Mouse (Mus musculus) left cerebral cortex, postnatal 36 days (tissue): ENCODE measurements around the gene Itgb6. TPM values are rescaled to one million over a fixed set of nuclear protein-coding genes. Genes with fewer than 3 reads are reported as not detected.

Source experiments
- DNase-seq, 2 experiments: peaks; one replicate each; pipeline ENCODE4 v3.0.0; 2021 to 2022; ENCODE audit warnings: low spot score in 2 of 2, mixed read lengths in 1 of 2
- intact Hi-C: fragments of 180-260 bp; cut with DNase I; formaldehyde crosslinking; loops from one replicate; pipeline ENCODE4 v1.15.1; 2025
- total RNA-seq, 2 experiments: library from RNA; stranded (reverse); gene quantifications; 2 replicates each; pipeline ENCODE4 v1.2.3; 2021

Itgb6 gene
- total RNA-seq, 2 experiments from 2014 or later, result 0.10 TPM; not detected in 1

DNA sequence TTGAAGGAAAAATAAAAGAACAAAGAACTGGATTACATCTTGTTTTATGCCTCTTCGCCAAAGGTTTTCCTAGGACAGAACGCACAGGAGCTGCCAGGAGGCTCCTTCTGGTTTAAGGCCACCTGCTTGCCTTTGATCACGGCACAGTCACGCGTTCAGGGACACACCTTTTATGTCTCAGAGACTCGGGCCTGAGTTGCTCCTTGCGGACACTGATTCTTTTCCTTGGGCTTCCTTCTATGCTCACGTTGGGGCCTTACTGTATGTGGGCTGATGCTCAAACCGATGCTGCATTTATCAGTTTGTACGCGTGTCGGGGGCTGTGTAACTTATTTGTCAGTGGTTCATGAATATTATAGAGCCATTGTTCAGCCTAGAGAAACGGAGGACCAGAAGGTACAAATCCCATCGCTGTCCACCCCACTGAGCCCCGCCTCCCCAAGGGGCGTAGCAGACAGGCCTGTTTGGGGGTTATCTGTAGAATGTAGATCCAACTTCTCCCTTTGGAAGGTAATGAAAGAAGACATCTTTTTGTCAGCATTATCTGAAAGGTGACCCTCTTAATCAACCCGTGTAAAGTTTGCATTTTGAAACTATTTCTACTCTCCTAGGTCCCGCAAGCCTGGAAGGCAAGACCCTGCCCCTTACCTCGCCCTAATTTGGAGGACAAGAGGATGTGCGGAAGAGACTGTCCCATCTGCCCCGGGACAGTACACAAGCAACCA lies 170.1 kb downstream of the Itgb6 start:
- intact Hi-C loops, result no loop called here
- no peak for DNase-seq

DNA sequence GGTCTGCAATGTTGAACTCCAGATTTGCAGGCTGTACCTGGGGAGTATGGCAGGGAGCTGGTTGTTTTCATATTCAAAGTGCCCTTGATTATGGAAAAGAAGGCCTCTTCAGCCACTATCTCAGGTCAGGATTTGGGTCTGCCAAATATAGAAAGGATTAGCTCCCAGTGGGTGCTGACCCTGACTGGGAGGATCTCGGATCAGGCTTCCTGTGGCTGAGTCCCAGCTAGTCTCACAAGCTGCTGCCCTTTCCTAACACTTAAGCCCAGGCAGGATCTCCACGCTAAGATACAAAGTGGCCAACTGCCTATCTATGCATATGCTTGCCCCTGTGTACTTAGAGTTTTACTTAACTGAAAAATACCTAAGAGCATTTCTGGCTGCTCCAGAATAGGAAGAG lies 170.8 kb downstream of the Itgb6 start:
- intact Hi-C loops, result no loop called here

GRCm38 (mm10) chr2:60550521-60550920 lies 171.9 kb downstream of the Itgb6 start:
- intact Hi-C loops, result no loop called here
- no peak for DNase-seq

More for the DNA sequence above, 170.8 kb downstream of the Itgb6 start:
- no peak for DNase-seq

DNA sequence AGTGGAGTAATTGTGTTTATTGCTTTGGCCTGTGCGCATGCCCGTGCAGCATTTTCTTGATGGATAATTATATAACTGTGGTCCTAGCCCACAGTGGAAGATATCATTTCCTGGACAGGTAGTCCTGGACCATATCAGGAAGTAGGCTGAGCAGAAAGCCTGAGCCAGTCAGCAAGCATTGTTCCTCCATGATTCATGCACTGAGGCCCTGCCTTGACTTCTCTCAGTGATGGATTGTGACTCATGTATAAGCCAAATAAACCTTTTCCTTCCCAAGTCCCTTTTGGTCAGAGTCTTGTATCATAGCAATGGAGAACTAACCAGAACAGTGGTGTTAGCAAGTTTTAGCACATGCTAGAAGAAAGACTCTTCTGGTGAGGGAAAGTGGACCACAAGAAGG lies 172.6 kb downstream of the Itgb6 start:
- DNase-seq, result no peak
- intact Hi-C loops, result no loop called here

Other genes starting within 250 kb of the Itgb6 start
- gene Pla2r1, start 169.3 kb downstream of the Itgb6 start, total RNA-seq, result under 1 TPM; 0.45 to 0.62 TPM
- gene Rbms1, start 240.5 kb upstream of the Itgb6 start, total RNA-seq, result 10 to 100 TPM; 22.9 to 23.4 TPM